Mouse (Mus musculus): Measurements from ENCODE around the gene Chaf1a. TPM values are rescaled to one million over a fixed set of nuclear protein-coding genes. Genes with fewer than 3 reads are reported as not detected.
A peak's percentile ranks its signal among the peaks of the same experiment; 100 is the strongest.

Gene Chaf1a
- total RNA-seq, 4 experiments from 2014 or later = 2.5 to 3.5 (median 2.7) TPM

- peak in 1 of 2 experiments; percentile 58 for DNase-seq (ENCODE audit: low spot score in 2 of 2)
These were observed 21.7 kb upstream of the Chaf1a start for GRCm38 (mm10) chr17:56018347-56019131.

DNA sequence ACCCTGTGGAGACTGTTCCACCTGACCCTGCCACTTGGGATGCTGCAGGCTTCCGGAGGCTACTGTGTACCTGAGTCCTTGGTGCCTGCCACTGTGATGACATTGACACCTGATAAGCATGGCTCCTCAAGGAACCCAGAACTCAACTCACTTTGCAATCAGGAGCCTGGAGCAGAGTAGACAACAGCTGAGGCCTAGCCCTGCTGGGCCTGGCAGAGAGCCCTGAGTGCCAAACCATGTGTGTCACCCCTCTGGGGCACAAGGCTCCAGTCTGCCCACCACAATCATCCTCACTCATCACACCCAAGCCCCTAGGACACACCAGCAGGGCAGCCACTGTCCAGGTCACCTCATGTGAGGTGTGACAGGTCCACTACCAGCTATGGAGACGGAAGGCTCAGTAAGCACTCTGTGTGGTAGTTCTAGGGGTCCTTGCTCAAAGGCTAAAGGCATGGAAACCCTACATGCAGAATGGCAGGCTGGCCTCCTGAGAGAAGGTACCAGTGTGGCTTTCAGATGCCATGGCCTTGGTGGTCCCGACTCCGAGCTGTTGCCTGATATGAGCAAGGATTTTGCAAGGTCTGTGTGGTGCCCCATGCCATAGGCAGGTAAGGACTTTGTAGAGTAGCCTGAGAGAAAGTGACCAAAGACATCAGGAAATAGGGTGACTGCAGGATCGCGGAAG is 19.7 kb upstream of the Chaf1a start:
- DNase-seq (ENCODE audit: low spot score in 2 of 2) = peak in 1 of 2 experiments; percentile 31

- DNase-seq (ENCODE audit: low spot score in 2 of 2) = peak; percentile 76 to 80
These were observed 18.9 kb upstream of the Chaf1a start for GRCm38 (mm10) chr17:56021161-56021910.

GRCm38 (mm10) chr17:56022131-56022988 is 17.9 kb upstream of the Chaf1a start:
- no peak for DNase-seq (ENCODE audit: low spot score in 2 of 2)

DNA sequence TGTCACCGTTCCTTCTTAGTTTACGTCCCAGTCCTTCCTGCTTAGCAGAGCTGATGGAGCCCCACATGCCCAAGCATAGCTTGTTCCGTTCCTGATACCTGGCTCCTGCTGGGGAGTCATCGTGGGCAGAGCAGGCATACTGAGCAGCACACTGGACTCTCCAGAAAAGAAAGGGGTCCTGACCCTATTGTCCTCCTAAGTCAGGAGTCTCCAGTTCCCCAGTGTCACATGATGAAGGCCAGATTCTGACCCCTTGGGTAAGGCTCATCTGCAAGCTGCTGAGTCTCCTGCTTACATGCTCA is 17.3 kb upstream of the Chaf1a start:
- no peak for DNase-seq (ENCODE audit: low spot score in 2 of 2)

DNA sequence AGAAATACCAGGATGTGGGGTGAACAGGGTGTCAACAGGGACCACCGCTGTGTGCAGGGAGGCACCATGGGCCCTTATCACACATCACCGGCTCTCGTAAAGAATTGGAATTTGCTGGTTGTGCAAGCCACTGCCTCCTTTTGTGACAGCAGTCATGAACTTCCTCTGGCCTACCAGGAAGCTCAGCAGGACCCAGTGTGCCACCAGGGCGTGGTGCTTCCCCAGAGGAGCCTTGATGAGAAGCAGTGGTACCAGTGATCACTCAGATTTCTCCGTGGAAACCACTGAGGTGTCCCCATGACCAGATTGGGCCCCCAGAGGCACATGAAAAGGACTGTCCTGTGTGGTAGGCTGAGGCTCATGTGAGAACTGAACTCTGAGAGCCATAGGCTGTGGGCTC is 16.9 kb upstream of the Chaf1a start:
- no peak for DNase-seq (ENCODE audit: low spot score in 2 of 2)

DNA sequence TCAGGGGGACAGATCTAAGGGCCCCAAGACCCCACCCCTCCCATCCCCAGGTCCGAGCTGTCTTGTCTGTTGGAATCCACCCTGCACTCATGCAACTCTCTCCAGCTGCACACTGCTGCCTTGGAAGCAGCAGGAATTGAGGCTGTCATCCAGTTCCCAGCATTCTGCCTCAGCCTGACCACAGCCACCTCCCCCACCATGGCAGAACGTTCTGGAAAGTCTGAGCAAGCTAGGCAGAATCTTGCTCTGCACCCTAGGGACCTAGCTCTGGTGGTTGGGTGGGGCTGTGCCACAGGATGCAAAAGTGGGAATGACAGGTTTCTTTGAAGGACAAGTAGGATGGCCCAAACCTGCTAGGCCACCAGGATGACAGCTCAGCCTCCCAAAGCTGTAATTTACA is 15.8 kb upstream of the Chaf1a start:
- DNase-seq (ENCODE audit: low spot score in 2 of 2) = no peak

DNA sequence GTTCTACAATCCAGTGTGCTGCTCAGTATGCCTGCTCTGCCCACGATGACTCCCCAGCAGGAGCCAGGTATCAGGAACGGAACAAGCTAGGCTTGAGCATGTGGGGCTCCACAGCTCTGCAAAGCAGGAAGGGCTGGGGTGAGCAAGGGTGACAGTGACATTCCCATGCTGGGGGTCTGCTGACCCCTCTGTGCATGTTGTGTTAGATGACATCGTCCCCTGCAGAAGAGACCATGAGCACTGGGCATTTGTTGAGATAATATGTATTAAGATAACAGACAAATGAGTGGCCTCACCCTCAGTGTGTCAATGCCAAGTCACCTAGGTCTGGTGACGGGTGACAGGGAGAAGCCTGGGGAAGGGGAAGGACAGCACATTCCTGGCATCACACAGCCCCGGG is 15.3 kb upstream of the Chaf1a start:
- no peak for DNase-seq (ENCODE audit: low spot score in 2 of 2)

GRCm38 (mm10) chr17:56026303-56026702 is 13.9 kb upstream of the Chaf1a start:
- DNase-seq (ENCODE audit: low spot score in 2 of 2) = no peak

DNA sequence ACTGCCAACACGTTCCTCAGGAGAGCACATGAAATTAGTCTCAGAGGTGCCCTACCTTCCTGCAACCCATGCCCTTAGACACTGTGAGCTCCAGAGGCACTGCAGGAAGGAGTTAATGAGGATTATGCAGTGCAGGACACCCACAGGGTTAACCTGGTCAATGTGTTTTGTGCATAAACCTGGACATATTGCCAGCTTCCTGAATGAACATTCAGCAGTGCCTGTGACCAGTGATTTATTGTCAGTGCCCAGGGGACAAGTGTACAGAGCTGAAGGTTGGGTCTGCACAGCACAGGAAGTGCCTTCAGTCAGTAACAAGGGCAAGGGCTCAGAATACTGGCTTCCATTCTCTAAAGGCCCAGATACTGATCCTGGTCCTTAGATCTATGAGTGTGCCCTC is 13.4 kb upstream of the Chaf1a start:
- DNase-seq (ENCODE audit: low spot score in 2 of 2) = no peak

DNA sequence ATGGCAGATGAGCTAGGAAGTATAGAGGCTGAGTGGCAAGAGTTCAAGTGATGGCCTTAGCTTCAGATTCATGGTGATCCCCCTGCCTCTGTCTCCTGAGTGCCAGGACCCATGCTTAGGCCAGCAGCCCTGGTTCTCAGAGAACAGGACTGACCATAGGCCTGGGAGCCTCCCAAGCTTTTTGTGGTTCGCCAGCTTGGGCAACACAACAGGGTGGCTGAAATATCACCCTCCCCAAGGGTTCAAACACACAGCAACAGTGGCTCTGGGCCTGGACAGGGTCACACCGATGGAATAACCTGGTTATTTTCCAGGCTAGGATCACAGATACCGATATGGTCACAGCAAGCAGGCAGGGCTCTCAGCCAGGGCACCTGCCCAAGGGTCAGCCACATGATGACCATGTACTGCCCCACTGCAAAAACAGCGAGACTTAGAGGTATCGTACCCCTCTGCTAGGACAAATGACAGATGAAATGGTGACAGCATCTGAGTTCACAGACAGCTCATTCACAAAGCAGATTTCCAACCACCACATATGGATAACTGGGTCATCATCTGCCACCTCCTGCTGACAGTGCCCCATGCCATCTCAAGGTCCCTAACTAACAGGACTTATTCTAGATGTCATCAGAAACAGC is 12.3 kb upstream of the Chaf1a start:
- peak; percentile 14 to 28 for DNase-seq (ENCODE audit: low spot score in 2 of 2)

DNA sequence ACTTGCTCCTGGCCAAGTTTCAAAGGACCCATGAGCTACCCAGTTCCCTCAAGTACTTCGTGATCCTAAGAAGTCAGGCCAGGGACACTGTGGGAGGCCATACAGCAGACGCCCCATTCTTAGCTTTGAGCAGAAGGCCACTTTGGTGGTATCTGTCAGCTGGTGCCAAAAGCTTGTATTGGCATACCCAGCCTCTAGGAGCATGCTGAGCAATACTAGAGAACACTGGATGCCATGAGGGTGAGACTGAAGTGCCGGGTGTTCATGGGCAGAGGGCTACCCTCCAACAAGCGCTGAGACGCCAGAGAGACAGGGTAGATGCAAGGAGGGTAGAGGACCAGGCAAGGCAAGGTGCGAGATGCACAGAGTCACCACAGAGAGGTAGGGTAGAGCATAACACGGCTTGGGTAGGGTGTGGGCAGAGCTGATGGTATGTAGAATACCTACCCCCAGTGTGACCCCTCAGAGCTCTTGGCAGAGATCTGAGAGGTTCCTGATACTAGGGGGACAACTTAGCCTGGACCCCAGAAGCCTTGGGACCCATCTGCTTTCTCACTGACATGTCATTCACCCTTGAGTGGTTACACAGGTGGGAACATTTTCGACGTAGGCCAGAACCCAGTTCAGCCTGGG is 9.9 kb upstream of the Chaf1a start:
- DNase-seq (ENCODE audit: low spot score in 2 of 2) = peak; percentile 3 to 14

- peak; percentile 6 to 14 for DNase-seq (ENCODE audit: low spot score in 2 of 2)
These were observed 9.3 kb upstream of the Chaf1a start for GRCm38 (mm10) chr17:56030919-56031318.

DNA sequence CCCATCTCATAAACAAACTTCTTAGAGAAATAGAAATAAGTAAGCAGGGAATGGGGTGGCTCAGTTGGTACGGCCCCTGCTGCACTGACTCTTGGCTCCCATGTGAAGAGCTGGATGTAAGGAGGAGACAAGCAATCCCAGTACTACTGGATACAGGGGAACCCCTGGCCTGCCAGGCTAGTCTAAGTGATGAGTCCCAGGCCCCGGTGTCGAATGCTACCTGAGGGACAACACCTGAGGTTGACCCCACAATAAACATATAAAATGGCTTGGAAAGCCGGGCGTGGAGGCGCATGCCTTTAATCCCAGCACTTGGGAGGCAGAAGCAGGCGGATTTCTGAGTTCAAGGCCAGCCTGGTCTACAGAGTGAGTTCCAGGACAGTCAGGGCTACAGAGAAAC is 8.8 kb upstream of the Chaf1a start:
- peak in 1 of 2 experiments; percentile 4 for DNase-seq (ENCODE audit: low spot score in 2 of 2)

GRCm38 (mm10) chr17:56032127-56032733 is 8.0 kb upstream of the Chaf1a start:
- no peak for DNase-seq (ENCODE audit: low spot score in 2 of 2)

GRCm38 (mm10) chr17:56032831-56033230 is 7.4 kb upstream of the Chaf1a start:
- DNase-seq (ENCODE audit: low spot score in 2 of 2) = no peak

- no peak for DNase-seq (ENCODE audit: low spot score in 2 of 2)
These were observed 6.1 kb upstream of the Chaf1a start for GRCm38 (mm10) chr17:56034040-56034725.

GRCm38 (mm10) chr17:56034726-56035100 is 5.5 kb upstream of the Chaf1a start:
- DNase-seq (ENCODE audit: low spot score in 2 of 2) = no peak

GRCm38 (mm10) chr17:56035216-56035615 is 5.0 kb upstream of the Chaf1a start:
- DNase-seq (ENCODE audit: low spot score in 2 of 2) = no peak

Measured in layer of hippocampus, adult 8-10 months (tissue).